Mouse (Mus musculus): ENCODE data around the gene Gm19345.
A peak's percentile ranks its signal among the peaks of the same experiment; 100 is the strongest.

DNA sequence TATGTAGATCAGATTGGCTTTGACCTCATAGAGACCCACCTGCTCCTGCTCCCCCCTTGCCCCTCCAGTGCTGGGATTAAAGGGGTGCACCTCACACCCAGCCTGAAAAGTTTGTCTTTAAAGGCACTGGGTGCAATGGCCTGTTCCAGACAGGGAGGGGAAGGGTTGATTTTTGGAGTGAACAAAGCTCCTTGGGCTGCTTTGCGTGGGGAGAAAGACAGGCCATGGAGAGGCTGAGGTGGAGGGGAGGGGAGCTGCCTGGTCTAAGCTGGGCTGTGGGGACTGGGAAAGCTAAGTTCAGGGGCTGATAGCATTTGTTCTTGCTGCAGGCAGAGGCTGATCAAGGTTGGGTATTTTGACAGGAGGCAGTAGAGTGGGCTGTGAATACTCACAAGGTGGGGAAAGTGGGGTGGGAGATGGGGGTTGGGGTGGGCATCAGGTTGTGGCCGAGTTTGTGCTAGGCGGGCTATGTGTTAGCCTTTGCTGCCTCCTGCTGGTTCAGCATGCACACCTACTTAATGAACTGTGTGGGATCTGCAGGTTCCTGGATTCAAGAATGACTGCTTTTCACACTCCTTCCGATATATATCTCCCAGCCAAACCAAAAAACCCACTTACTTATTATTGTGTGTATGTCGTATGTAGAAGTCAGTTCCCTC lies 20.3 kb downstream of the Gm19345 start:
- TF ChIP-seq POLR2A (IDR thresholded peaks at IDR 0.05; ENCODE audit: extremely low read depth, insufficient read depth, low read length) (no peak), CTCF (IDR thresholded peaks at IDR 0.05; ENCODE audit: low read depth, low read length) (peak; percentile 88)

All from liver, adult 2 months (tissue).